Mouse (Mus musculus): Measurements from ENCODE around the gene Cntnap5b. TPM values are rescaled to one million over a fixed set of nuclear protein-coding genes. Genes with fewer than 3 reads are reported as not detected.

The Cntnap5b gene
- total RNA-seq, 1 experiment from 2014 or later = not detected

GRCm38 (mm10) chr1:100163588-100164357, 391.2 kb downstream of the Cntnap5b start:
- ATAC-seq (replicated peaks; ENCODE audit: low read depth, poor library complexity, severe bottlenecking) = no peak

GRCm38 (mm10) chr1:100171566-100171965, 399.0 kb downstream of the Cntnap5b start:
- ATAC-seq (replicated peaks; ENCODE audit: low read depth, poor library complexity, severe bottlenecking) = no peak

GRCm38 (mm10) chr1:100180050-100180449, 407.5 kb downstream of the Cntnap5b start:
- ATAC-seq (replicated peaks; ENCODE audit: low read depth, poor library complexity, severe bottlenecking) = peak; percentile 79; the same call in 1 of the 2 replicates

- ATAC-seq (replicated peaks; ENCODE audit: low read depth, poor library complexity, severe bottlenecking) = no peak
Measured at GRCm38 (mm10) chr1:100231980-100232608, 459.5 kb downstream of the Cntnap5b start.

GRCm38 (mm10) chr1:100251964-100252363, 479.4 kb downstream of the Cntnap5b start:
- ATAC-seq (replicated peaks; ENCODE audit: low read depth, poor library complexity, severe bottlenecking) = no peak

- no peak for ATAC-seq (replicated peaks; ENCODE audit: low read depth, poor library complexity, severe bottlenecking)
Measured at GRCm38 (mm10) chr1:100310687-100311086, 538.1 kb downstream of the Cntnap5b start.

- no peak for ATAC-seq (replicated peaks; ENCODE audit: low read depth, poor library complexity, severe bottlenecking)
Measured at GRCm38 (mm10) chr1:100331066-100331465, 558.5 kb downstream of the Cntnap5b start.

GRCm38 (mm10) chr1:100369415-100370113, 597.0 kb downstream of the Cntnap5b start:
- ATAC-seq (replicated peaks; ENCODE audit: low read depth, poor library complexity, severe bottlenecking) = no peak

GRCm38 (mm10) chr1:100386252-100386651, 613.7 kb downstream of the Cntnap5b start:
- ATAC-seq (replicated peaks; ENCODE audit: low read depth, poor library complexity, severe bottlenecking) = no peak

- ATAC-seq (replicated peaks; ENCODE audit: low read depth, poor library complexity, severe bottlenecking) = no peak
Measured at GRCm38 (mm10) chr1:100394034-100394433, 621.5 kb downstream of the Cntnap5b start.

- no peak for ATAC-seq (replicated peaks; ENCODE audit: low read depth, poor library complexity, severe bottlenecking)
Measured at GRCm38 (mm10) chr1:100416658-100417224, 644.2 kb downstream of the Cntnap5b start.

GRCm38 (mm10) chr1:100430038-100430774, 657.6 kb downstream of the Cntnap5b start:
- no peak for ATAC-seq (replicated peaks; ENCODE audit: low read depth, poor library complexity, severe bottlenecking)

- ATAC-seq (replicated peaks; ENCODE audit: low read depth, poor library complexity, severe bottlenecking) = no peak
Measured at GRCm38 (mm10) chr1:100463877-100464276, 691.3 kb downstream of the Cntnap5b start.

- no peak for ATAC-seq (replicated peaks; ENCODE audit: low read depth, poor library complexity, severe bottlenecking)
Measured at GRCm38 (mm10) chr1:100465226-100465625, 692.7 kb downstream of the Cntnap5b start.

GRCm38 (mm10) chr1:100467595-100467994, 695.0 kb downstream of the Cntnap5b start:
- no peak for ATAC-seq (replicated peaks; ENCODE audit: low read depth, poor library complexity, severe bottlenecking)

GRCm38 (mm10) chr1:100509866-100510265, 737.3 kb downstream of the Cntnap5b start:
- ATAC-seq (replicated peaks; ENCODE audit: low read depth, poor library complexity, severe bottlenecking) = no peak
